Mouse (Mus musculus) liver, adult 2 months (tissue): ENCODE results near the gene Tbck.

ENCODE experiments used
- CTCF ChIP-seq: fragments of 200-500 bp; IDR thresholded peaks from 2 replicates; pipeline ENCODE4 v1.5.1; 2011; ENCODE audit warnings: low read depth, low read length, control low read depth
- POLR2A ChIP-seq: fragments of 200-500 bp; IDR thresholded peaks from 2 replicates; pipeline ENCODE4 v1.6.1; 2011; ENCODE audit warnings: low read length, control low read depth; ENCODE audit not compliant: insufficient read depth; ENCODE audit errors: extremely low read depth

- TF ChIP-seq POLR2A = no peak
- TF ChIP-seq CTCF = no peak
Observed at GRCm38 (mm10) chr3:132772054-132772453, 88.1 kb downstream of the Tbck start.
